Mouse (Mus musculus) forebrain, postnatal 0 days (tissue): ENCODE data around the gene Gstk1. TPM values are rescaled to one million over a fixed set of nuclear protein-coding genes. Genes with fewer than 3 reads are reported as not detected.
A peak's percentile ranks its signal among the peaks of the same experiment; 100 is the strongest.

Experiments
- ATAC-seq: fragments of 200-750 bp; cut with Nextera tagmentation; 2 replicates; pipeline ENCODE4 v1.8.0; 2017; ENCODE audit warnings: mild to moderate bottlenecking, moderate library complexity
- DNase-seq: peaks from one replicate; pipeline ENCODE4 v3.0.0-alpha.2; 2015
- H3K27ac ChIP-seq: fragments of 300-500 bp; sonication (generic); 2 replicates; pipeline ENCODE4 v1.5.1; 2014; ENCODE audit warnings: low read depth, mild to moderate bottlenecking, antibody characterized with exemption, low read length, moderate library complexity, mixed read lengths
- H3K27me3 ChIP-seq: fragments of 300-500 bp; sonication (generic); 2 replicates; pipeline ENCODE4 v1.6.1; 2014; ENCODE audit warnings: mild to moderate bottlenecking, low read length, mixed read lengths; ENCODE audit not compliant: insufficient read depth
- H3K36me3 ChIP-seq: fragments of 300-500 bp; sonication (generic); 2 replicates; pipeline ENCODE4 v1.6.1; 2014; ENCODE audit warnings: mild to moderate bottlenecking, moderate library complexity; ENCODE audit not compliant: insufficient read depth
- H3K4me1 ChIP-seq: fragments of 300-500 bp; sonication (generic); 2 replicates; pipeline ENCODE4 v1.6.1; 2014; ENCODE audit warnings: antibody characterized with exemption; ENCODE audit not compliant: insufficient read depth
- H3K4me2 ChIP-seq: fragments of 300-500 bp; sonication (generic); 2 replicates; pipeline ENCODE4 v1.6.1; 2014; ENCODE audit warnings: low read depth, mild to moderate bottlenecking, moderate library complexity
- H3K4me3 ChIP-seq: fragments of 300-500 bp; sonication (generic); 2 replicates; pipeline ENCODE4 v1.5.1; 2014; ENCODE audit warnings: low read depth, low read length, mixed read lengths
- H3K9ac ChIP-seq: fragments of 300-500 bp; sonication (generic); 2 replicates; pipeline ENCODE4 v1.6.1; 2014; ENCODE audit warnings: mild to moderate bottlenecking
- H3K9me3 ChIP-seq: fragments of 300-500 bp; sonication (generic); 2 replicates; pipeline ENCODE4 v1.6.1; 2016; ENCODE audit warnings: low read length
- CTCF ChIP-seq: sonication (generic); IDR thresholded peaks from 2 replicates; pipeline ENCODE4 v1.5.1; 2016; ENCODE audit warnings: antibody characterized with exemption, control low read depth, low read depth
- WGBS: fragments of 180-500 bp; shearing (Covaris S2); extraction: QIAGEN DNeasy Blood & Tissue Kit; methylation state at CpG from one replicate; pipeline ENCODE4 v1.1.7; 2014; 5-methylcytosine and 5-hydroxymethylcytosine counted together
- polyA plus RNA-seq: library from polyadenylated mRNA; unstranded; fragments of >200 nt; fragmentation: Nextera tagmentation; extraction: Ambion mirVana; gene quantifications from 2 replicates; pipeline ENCODE4 v1.2.1, GENCODE M21; 2015
- total RNA-seq: library from RNA; depleted of rRNA; stranded (reverse); fragments of >200 nt; gene quantifications from 2 replicates; pipeline ENCODE4 v1.2.3, GENCODE M21; 2014; rRNA removed

Gene Gstk1
- total RNA-seq (6.8 and 7.3 TPM in 2 replicates), polyA plus RNA-seq (9.4 and 9.8 TPM in 2 replicates)

DNA sequence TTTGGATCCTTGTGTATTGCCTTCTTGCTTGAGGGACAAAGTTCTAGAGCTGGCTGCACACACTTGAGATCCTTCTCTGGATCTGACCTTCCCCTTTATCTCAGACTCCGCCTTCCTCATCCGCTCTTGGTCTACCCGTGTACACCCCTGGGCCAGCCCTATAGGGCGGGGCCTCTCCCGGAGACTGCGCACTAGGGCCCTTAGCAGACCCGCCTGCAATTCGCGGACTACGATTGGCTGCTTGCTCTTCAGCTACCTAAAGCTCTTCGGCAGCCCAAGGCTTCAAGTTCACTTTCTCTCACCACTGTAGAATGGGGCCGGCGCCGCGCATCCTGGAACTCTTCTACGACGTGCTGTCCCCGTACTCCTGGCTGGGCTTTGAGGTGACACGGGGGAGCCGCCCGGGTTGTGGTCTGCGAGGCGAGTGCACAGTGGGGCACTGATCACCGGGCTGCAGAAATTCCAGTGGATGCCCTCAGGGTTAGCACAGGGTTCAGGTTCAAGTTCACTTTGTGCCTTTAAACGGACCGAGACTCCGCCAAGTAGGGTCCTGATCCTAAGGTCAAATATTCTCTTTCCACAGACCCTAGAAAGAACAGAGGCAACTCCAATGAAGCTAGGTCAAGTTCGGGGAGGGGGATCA, at the start of gene Gstk1:
Gene Gstk1 (plus strand): TSS at position 225 of the 643 bp plus-strand sequence.
- ATAC-seq (peak; percentile 98), DNase-seq (peak; percentile 83)
- no peaks in the 10 kb centered on the region for H3K27me3 ChIP-seq
- H3K9me3 ChIP-seq: no peaks in the 10 kb centered on the region
- WGBS: 3% methylated on average over 28 of the region's 28 CpGs
- H3K36me3 ChIP-seq: no peaks in the 10 kb centered on the region
- peak within 1 kb of the TSS; percentile 41; the same call in 1 of the 2 replicates for H3K9ac ChIP-seq
- no peaks in the 10 kb centered on the region for H3K4me1 ChIP-seq
- no peak for TF ChIP-seq CTCF
- no peak within 1 kb of the TSS for H3K27ac ChIP-seq
- peak within 1 kb of the TSS; percentile 73 for H3K4me2 ChIP-seq
- peak within 1 kb of the TSS; percentile 42 for H3K4me3 ChIP-seq

DNA sequence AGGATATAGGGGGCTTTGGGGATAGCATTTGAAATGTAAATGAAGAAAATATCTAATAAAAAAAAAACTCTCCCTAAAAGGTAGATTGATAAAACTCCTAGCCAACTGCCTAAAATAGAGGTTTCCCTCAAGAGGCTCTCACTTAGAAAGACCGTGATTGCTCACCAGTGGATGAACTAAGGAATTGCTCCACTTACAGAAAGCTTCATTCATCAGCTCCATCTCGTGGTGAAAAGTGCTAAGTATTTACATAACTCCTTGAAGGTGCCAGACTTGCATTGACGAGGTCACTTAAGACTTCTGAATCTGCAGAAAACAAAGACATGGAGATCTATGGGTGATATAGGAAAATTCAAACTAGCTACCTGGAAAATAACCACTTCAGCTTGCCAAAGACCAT, 48.0 kb upstream of the Gstk1 start:
- no peaks in the 10 kb centered on the region for H3K36me3 ChIP-seq
- DNase-seq (peak; percentile 72), ATAC-seq (peak; percentile 82)
- H3K4me3 ChIP-seq: no peak overlapping the region
- H3K4me2 ChIP-seq: no peak overlapping the region
- H3K4me1 ChIP-seq: no peaks in the 10 kb centered on the region
- no peaks in the 10 kb centered on the region for H3K27me3 ChIP-seq
- H3K9me3 ChIP-seq: no peaks in the 10 kb centered on the region
- no peak overlapping the region for H3K9ac ChIP-seq
- H3K27ac ChIP-seq: no peak overlapping the region
- TF ChIP-seq CTCF: peak; percentile 78
- 26% methylated on average over 3 of the region's 3 CpGs for WGBS

DNA sequence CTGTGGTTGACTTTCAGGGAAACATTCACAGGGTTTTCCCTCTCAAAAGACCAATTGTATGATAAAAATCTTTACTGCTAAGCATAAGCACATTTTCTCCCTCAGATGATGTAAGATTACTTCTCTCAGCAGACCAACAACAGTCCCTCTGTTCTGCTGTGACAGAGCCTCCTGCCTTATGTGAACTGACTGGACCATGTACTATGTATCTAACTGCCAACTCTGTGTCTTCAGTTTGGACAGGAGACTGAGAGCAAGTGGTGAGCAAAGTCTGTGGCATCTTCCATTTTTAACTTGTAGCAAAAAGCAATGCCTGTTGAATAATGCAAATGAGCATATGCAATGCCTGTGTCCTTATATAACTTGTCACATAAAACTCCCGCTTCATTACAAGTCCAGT, 46.2 kb upstream of the Gstk1 start:
- no peak for TF ChIP-seq CTCF
- H3K9ac ChIP-seq: no peak overlapping the region
- H3K4me2 ChIP-seq: no peak overlapping the region
- H3K36me3 ChIP-seq: no peaks in the 10 kb centered on the region
- no peaks in the 10 kb centered on the region for H3K9me3 ChIP-seq
- ATAC-seq (peak; percentile 87), DNase-seq (peak; percentile 11)
- no peaks in the 10 kb centered on the region for H3K4me1 ChIP-seq
- no peaks in the 10 kb centered on the region for H3K27me3 ChIP-seq
- 74% methylated on average over 1 of the region's 1 CpGs for WGBS
- no peak overlapping the region for H3K27ac ChIP-seq
- no peak overlapping the region for H3K4me3 ChIP-seq

DNA sequence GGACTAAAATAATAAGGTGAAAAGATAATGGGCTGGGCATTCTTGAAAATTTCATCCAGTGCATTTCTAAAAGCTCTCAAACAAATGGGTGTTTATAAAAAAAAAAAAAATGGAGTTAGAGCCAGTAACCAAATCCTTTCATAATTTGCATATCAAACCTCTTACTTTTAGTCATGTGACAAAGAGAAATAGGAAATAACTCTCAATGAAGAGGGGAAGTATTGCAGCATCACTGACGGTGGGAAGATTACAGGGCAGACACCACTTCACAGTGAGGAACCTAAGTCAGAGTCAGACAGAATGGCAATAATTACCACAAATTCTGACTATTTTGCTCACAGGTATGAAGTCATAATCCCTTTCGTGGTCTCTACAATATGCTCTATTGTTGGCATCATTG, 30.7 kb upstream of the Gstk1 start, which contains the start of gene Tas2r144:
Gene Tas2r144 (plus strand): TSS at position 301 of the 400 bp plus-strand sequence.
- no peaks in the 10 kb centered on the region for H3K9me3 ChIP-seq
- no peak within 1 kb of the TSS for H3K9ac ChIP-seq
- no peak within 1 kb of the TSS for H3K4me3 ChIP-seq
- WGBS: 82% methylated on average over 2 of the region's 2 CpGs
- DNase-seq (no peak), ATAC-seq (no peak)
- no peak within 1 kb of the TSS for H3K27ac ChIP-seq
- no peak for TF ChIP-seq CTCF
- no peaks in the 10 kb centered on the region for H3K4me1 ChIP-seq
- H3K4me2 ChIP-seq: no peak within 1 kb of the TSS
- no peaks in the 10 kb centered on the region for H3K27me3 ChIP-seq
- H3K36me3 ChIP-seq: no peaks in the 10 kb centered on the region

DNA sequence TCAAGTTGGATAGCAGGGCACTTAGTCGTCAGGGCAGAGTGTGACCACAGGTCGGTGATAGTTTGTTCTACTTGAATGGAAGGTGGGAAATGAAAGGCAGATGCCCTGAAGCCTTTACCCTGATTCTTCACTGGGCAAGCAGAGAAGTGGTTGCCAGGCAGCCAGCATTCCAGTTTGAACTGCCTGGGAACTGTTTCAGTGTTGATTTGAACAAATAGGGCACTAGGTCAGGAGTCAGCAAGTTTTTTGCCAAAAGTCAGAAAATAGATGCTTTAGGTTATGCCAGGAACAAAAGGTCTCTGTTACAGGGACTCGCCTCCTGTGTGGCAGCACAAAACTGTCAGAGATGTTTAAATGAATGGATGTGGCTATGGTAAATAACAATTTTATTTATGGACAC, 23.4 kb upstream of the Gstk1 start:
- no peak overlapping the region for H3K9ac ChIP-seq
- 0 out of 2 replicates have a peak, but pooled peaks have one; percentile 16 for ATAC-seq
- H3K9me3 ChIP-seq: no peaks in the 10 kb centered on the region
- WGBS: 83% methylated on average over 3 of the region's 3 CpGs
- H3K27me3 ChIP-seq: no peaks in the 10 kb centered on the region
- no peak overlapping the region for H3K27ac ChIP-seq
- no peak overlapping the region for H3K4me3 ChIP-seq
- no peak for DNase-seq
- TF ChIP-seq CTCF: no peak
- H3K36me3 ChIP-seq: no peaks in the 10 kb centered on the region
- no peak overlapping the region for H3K4me2 ChIP-seq
- no peaks in the 10 kb centered on the region for H3K4me1 ChIP-seq

DNA sequence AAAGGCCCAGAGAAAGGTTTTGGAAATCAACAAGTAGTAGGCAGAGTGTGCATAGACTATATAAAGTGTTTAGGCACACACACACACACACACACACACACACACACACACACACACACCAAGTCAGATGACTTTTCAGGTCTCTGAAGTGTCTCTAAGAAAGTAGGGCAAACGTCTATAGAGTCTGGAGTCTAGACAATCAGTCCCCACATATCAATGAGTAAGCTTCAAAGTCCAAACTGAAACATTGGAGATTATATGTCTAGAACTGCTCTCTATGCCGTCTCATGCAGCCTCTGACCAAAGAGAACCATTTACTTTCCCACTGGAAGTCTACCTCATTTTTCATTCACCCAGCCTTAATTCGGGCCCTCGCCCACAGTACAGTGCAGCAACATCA, 20.7 kb upstream of the Gstk1 start:
- TF ChIP-seq CTCF: no peak
- Histone ChIP-seq H3K27ac (no peak overlapping the region), H3K4me2 (no peak overlapping the region), H3K9me3 (no peaks in the 10 kb centered on the region), H3K27me3 (no peaks in the 10 kb centered on the region), H3K36me3 (no peaks in the 10 kb centered on the region), H3K4me3 (no peak overlapping the region), H3K4me1 (no peaks in the 10 kb centered on the region), H3K9ac (no peak overlapping the region)
- ATAC-seq (no peak), DNase-seq (no peak)
- WGBS: 74% methylated on average over 4 of the region's 4 CpGs

DNA sequence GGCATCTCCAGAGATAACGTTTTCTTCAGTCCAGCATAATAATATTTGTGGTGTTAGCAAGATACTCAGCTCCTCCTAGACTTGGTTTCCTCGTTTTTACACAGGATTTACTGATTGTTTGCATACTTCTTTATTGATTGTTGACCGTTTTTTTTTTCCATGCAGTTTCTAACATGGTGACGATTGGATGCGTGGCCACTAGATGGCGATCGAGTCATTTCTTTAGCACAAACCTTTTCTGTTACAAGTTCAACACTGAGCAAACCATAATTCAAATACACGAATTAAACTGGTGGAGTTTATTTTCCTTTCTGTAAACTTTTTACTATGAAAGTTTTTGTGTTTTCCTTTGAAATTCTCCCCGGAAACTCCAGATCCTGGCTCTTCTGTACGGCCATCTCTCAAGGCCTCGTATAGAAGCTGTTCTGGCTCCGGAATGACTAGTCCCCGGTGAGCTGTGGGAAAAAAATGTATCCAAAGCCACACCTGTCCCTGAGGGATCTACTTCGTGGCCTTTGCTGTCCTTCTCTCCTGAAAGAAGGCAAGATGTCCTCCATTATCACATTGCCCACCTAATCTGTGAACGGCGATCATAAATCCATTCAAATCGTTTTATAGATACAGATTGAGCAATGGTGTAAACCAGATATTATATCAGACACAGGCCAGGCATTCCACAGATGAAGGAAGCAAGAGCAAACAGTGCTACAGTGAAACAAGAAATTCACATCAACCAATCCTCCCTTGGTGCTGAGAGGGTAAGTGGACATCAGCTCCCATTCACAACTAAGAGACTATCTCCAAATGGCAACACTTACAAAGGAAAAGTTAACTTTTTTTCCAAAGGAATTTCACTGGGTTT, 18.3 kb upstream of the Gstk1 start:
- H3K9ac ChIP-seq: no peak overlapping the region
- DNase-seq: peak; percentile 87
- ATAC-seq: no peak
- H3K9me3 ChIP-seq: no peaks in the 10 kb centered on the region
- 34% methylated on average over 17 of the region's 17 CpGs for WGBS
- no peak overlapping the region for H3K27ac ChIP-seq
- no peaks in the 10 kb centered on the region for H3K27me3 ChIP-seq
- TF ChIP-seq CTCF: peak; percentile 85
- no peak overlapping the region for H3K4me2 ChIP-seq
- no peak overlapping the region for H3K4me3 ChIP-seq
- H3K4me1 ChIP-seq: no peaks in the 10 kb centered on the region
- no peaks in the 10 kb centered on the region for H3K36me3 ChIP-seq
